Mouse (Mus musculus): ENCODE data around the gene Myrfl.

GRCm38 (mm10) chr10:116768642-116769041 is 128.1 kb downstream of the Myrfl start:
- TF ChIP-seq POLR2A (IDR thresholded peaks at IDR 0.05; ENCODE audit: borderline replicate concordance, low read depth, low read length) (no peak), CTCF (IDR thresholded peaks at IDR 0.05; ENCODE audit: low read depth, low read length) (no peak)

All from bone marrow macrophage, adult 2 months (primary cell).